Mouse (Mus musculus) liver, embryonic 14.5 days (tissue): ENCODE measurements at regions not wholly inside any gene's neighbourhood (a gene's known extent, or its start where the extent isn't known, plus 50 kb on each side); places are given as distances from the start of the nearest gene placed in this dataset.

Source experiments
- ATAC-seq: fragments of 200-750 bp; cut with Nextera tagmentation; 2 replicates; pipeline ENCODE4 v1.8.0; 2017; ENCODE audit warnings: moderate number of reproducible peaks, mild to moderate bottlenecking, moderate library complexity; ENCODE audit not compliant: insufficient read depth
- DNase-seq, 3 experiments: peaks; one replicate each; pipeline ENCODE4 v3.0.0-alpha.2; 2012 to 2013; ENCODE audit warnings: low read depth in 3 of 3, low spot score in 3 of 3
- H3K27ac ChIP-seq: fragments of 300-500 bp; sonication (generic); 2 replicates; pipeline ENCODE4 v1.5.1; 2014; ENCODE audit warnings: moderate library complexity, mild to moderate bottlenecking, control low read depth, inconsistent platforms
- H3K27me3 ChIP-seq: fragments of 300-500 bp; sonication (generic); 2 replicates; pipeline ENCODE4 v1.6.1; 2014; ENCODE audit warnings: mild to moderate bottlenecking, low read length, moderate library complexity; ENCODE audit not compliant: control insufficient read depth, insufficient read depth
- H3K36me3 ChIP-seq: fragments of 300-500 bp; sonication (generic); replicated peaks from 2 replicates; pipeline ENCODE4 v1.6.1; 2014; ENCODE audit warnings: low read depth; ENCODE audit not compliant: control insufficient read depth, insufficient read depth
- H3K4me1 ChIP-seq, 2 experiments: fragments of 200-500 bp in 1 of 2; fragments of 300-500 bp in 1 of 2; sonication (generic) in 1 of 2; replicated peaks; 2 replicates each; pipeline ENCODE4 v1.6.1; 2012 to 2014; ENCODE audit warnings: antibody characterized with exemption in 1 of 2, inconsistent platforms in 1 of 2, low read length in 1 of 2; ENCODE audit not compliant: control insufficient read depth in 2 of 2, insufficient read depth in 2 of 2
- H3K4me2 ChIP-seq: fragments of 300-500 bp; sonication (generic); 2 replicates; pipeline ENCODE4 v1.6.1; 2014; ENCODE audit warnings: low read depth, mild to moderate bottlenecking, control low read depth, moderate library complexity
- H3K4me3 ChIP-seq, 2 experiments: fragments of 200-500 bp in 1 of 2; fragments of 300-500 bp in 1 of 2; sonication (generic) in 1 of 2; 2 replicates each; pipeline ENCODE4 v1.5.1; 2012 to 2014; ENCODE audit warnings: low read depth in 2 of 2, low read length in 2 of 2, mild to moderate bottlenecking in 2 of 2, control low read depth in 1 of 2, inconsistent platforms in 1 of 2, moderate library complexity in 1 of 2; ENCODE audit not compliant: insufficient read depth in 1 of 2
- H3K9ac ChIP-seq: fragments of 300-500 bp; sonication (generic); replicated peaks from 2 replicates; pipeline ENCODE4 v1.6.1; 2014; ENCODE audit warnings: mild to moderate bottlenecking, control low read depth, moderate library complexity
- H3K9me3 ChIP-seq: fragments of 300-500 bp; sonication (generic); 2 replicates; pipeline ENCODE4 v1.6.1; 2016; ENCODE audit warnings: low read length, mixed read lengths; ENCODE audit not compliant: control insufficient read depth
- CTCF ChIP-seq: IDR thresholded peaks from 2 replicates; pipeline ENCODE4 v1.5.1; 2016; ENCODE audit warnings: antibody characterized with exemption, low read depth, control low read depth
- EP300 ChIP-seq: IDR thresholded peaks from 2 replicates; pipeline ENCODE4 v1.6.1; 2016; ENCODE audit warnings: antibody characterized with exemption, low read depth
- WGBS: fragments of 180-500 bp; shearing (Covaris S2); extraction: QIAGEN DNeasy Blood & Tissue Kit; methylation state at CpG from one replicate; pipeline ENCODE4 v1.1.7; 2014; ENCODE audit not compliant: insufficient replicate concordance; 5-methylcytosine and 5-hydroxymethylcytosine counted together

- peaks cover 3% of the 10 kb centered on the region for H3K9me3 ChIP-seq
- H3K4me1 ChIP-seq = peaks cover 57 to 60% of the 10 kb centered on the region in 2 experiments
- H3K4me3 ChIP-seq = no peak overlapping the region
- WGBS = 66% methylated on average over 5 of the region's 5 CpGs
- H3K9ac ChIP-seq = no peak overlapping the region
- no peaks in the 10 kb centered on the region for H3K36me3 ChIP-seq
- H3K27ac ChIP-seq = no peak overlapping the region
- no peaks in the 10 kb centered on the region; the same call in none of the 2 replicates for H3K27me3 ChIP-seq
- TF ChIP-seq EP300 = no peak
- TF ChIP-seq CTCF = no peak
- DNase-seq = no peak
- ATAC-seq = no peak
- H3K4me2 ChIP-seq = no peak overlapping the region
Measured at GRCm38 (mm10) chr1:151104346-151104745, 78.0 kb upstream of the Gm47985 start.

GRCm38 (mm10) chr1:151104806-151105205 is 77.5 kb upstream of the Gm47985 start:
- DNase-seq = no peak
- H3K4me3 ChIP-seq = no peak overlapping the region

GRCm38 (mm10) chr1:151105251-151105650 is 77.1 kb upstream of the Gm47985 start:
- H3K4me3 ChIP-seq = no peak overlapping the region
- H3K4me1 ChIP-seq = peaks cover 48 to 51% of the 10 kb centered on the region in 2 experiments
- DNase-seq (no peak), ATAC-seq (no peak)
- WGBS = 14% methylated on average over 3 of the region's 3 CpGs
- no peak overlapping the region for H3K9ac ChIP-seq
- H3K27me3 ChIP-seq = no peaks in the 10 kb centered on the region; the same call in none of the 2 replicates
- peaks cover 3% of the 10 kb centered on the region; the same call in 1 of the 2 replicates for H3K9me3 ChIP-seq
- no peak overlapping the region for H3K27ac ChIP-seq
- no peaks in the 10 kb centered on the region for H3K36me3 ChIP-seq
- no peak for TF ChIP-seq CTCF
- no peak for TF ChIP-seq EP300
- no peak overlapping the region for H3K4me2 ChIP-seq

More at GRCm38 (mm10) chr1:151104806-151105205, 77.5 kb upstream of the Gm47985 start:
- Histone ChIP-seq H3K27me3 (no peaks in the 10 kb centered on the region; the same call in none of the 2 replicates), H3K27ac (no peak overlapping the region), H3K4me1 (peaks cover 53 to 56% of the 10 kb centered on the region in 2 experiments), H3K4me2 (no peak overlapping the region), H3K9ac (no peak overlapping the region), H3K36me3 (no peaks in the 10 kb centered on the region), H3K9me3 (peaks cover 3% of the 10 kb centered on the region)
- TF ChIP-seq CTCF (no peak), EP300 (no peak)
- ATAC-seq = no peak
- WGBS = 49% methylated on average over 2 of the region's 2 CpGs

- WGBS = 61% methylated on average over 3 of the region's 3 CpGs
- TF ChIP-seq EP300 (no peak), CTCF (no peak)
- Histone ChIP-seq H3K27ac (no peak overlapping the region), H3K9ac (no peak overlapping the region), H3K4me3 (no peak overlapping the region), H3K4me2 (no peak overlapping the region), H3K4me1 (peaks cover 32 to 35% of the 10 kb centered on the region in 2 experiments), H3K27me3 (peaks cover 3% of the 10 kb centered on the region), H3K9me3 (no peaks in the 10 kb centered on the region), H3K36me3 (no peaks in the 10 kb centered on the region)
- ATAC-seq = no peak
- no peak for DNase-seq
Measured at GRCm38 (mm10) chr1:151107401-151107800, 74.9 kb upstream of the Gm47985 start.

GRCm38 (mm10) chr1:151109333-151109732 is 73.0 kb upstream of the Gm47985 start:
- Histone ChIP-seq H3K4me2 (no peak overlapping the region), H3K4me3 (no peak overlapping the region), H3K27ac (no peak overlapping the region), H3K27me3 (peaks cover 3% of the 10 kb centered on the region), H3K36me3 (no peaks in the 10 kb centered on the region), H3K9ac (no peak overlapping the region), H3K9me3 (no peaks in the 10 kb centered on the region), H3K4me1 (peaks cover 22 to 29% of the 10 kb centered on the region in 2 experiments)
- no peak for ATAC-seq
- TF ChIP-seq CTCF (no peak), EP300 (no peak)
- no peak for DNase-seq
- WGBS = 80% methylated on average over 2 of the region's 2 CpGs
